Mouse (Mus musculus) thymus, adult 18-20 months (tissue): ENCODE results near the gene Fbxw8.

Experiments
- DNase-seq, 2 experiments: peaks; one replicate each; pipeline ENCODE4 v3.0.0; 2022; ENCODE audit warnings: mixed read lengths in 2 of 2

Gene Fbxw8

GRCm38 (mm10) chr5:118149711-118150110, 5.6 kb downstream of the Fbxw8 start:
- DNase-seq = no peak

GRCm38 (mm10) chr5:118147264-118147663, 8.0 kb downstream of the Fbxw8 start:
- no peak for DNase-seq

GRCm38 (mm10) chr5:118145999-118146679, 9.1 kb downstream of the Fbxw8 start:
- no peak for DNase-seq

- DNase-seq = no peak
These were observed 9.8 kb downstream of the Fbxw8 start for GRCm38 (mm10) chr5:118145458-118145857.

GRCm38 (mm10) chr5:118144770-118145169, 10.5 kb downstream of the Fbxw8 start:
- DNase-seq = no peak

- DNase-seq = no peak
These were observed 10.9 kb downstream of the Fbxw8 start for GRCm38 (mm10) chr5:118144327-118144726.

- no peak for DNase-seq
These were observed 11.8 kb downstream of the Fbxw8 start for GRCm38 (mm10) chr5:118143211-118144026.

- no peak for DNase-seq
These were observed 12.8 kb downstream of the Fbxw8 start for GRCm38 (mm10) chr5:118142471-118142870.

GRCm38 (mm10) chr5:118139630-118140029, 15.6 kb downstream of the Fbxw8 start:
- no peak for DNase-seq

GRCm38 (mm10) chr5:118136391-118136790, 18.9 kb downstream of the Fbxw8 start:
- DNase-seq = no peak

GRCm38 (mm10) chr5:118128651-118129050, 26.6 kb downstream of the Fbxw8 start:
- no peak for DNase-seq

GRCm38 (mm10) chr5:118128208-118128607, 27.1 kb downstream of the Fbxw8 start:
- DNase-seq = no peak

- DNase-seq = no peak
These were observed 28.6 kb downstream of the Fbxw8 start for GRCm38 (mm10) chr5:118126671-118127070.

GRCm38 (mm10) chr5:118123096-118123495, 32.2 kb downstream of the Fbxw8 start:
- DNase-seq = no peak

- no peak for DNase-seq
These were observed 33.3 kb downstream of the Fbxw8 start for GRCm38 (mm10) chr5:118121928-118122327.

GRCm38 (mm10) chr5:118120670-118121069, 34.6 kb downstream of the Fbxw8 start:
- no peak for DNase-seq

GRCm38 (mm10) chr5:118118922-118119321, 36.3 kb downstream of the Fbxw8 start:
- DNase-seq = no peak

- DNase-seq = no peak
These were observed 36.9 kb downstream of the Fbxw8 start for GRCm38 (mm10) chr5:118118351-118118750.

- no peak for DNase-seq
These were observed 41.6 kb downstream of the Fbxw8 start for GRCm38 (mm10) chr5:118113617-118114016.

GRCm38 (mm10) chr5:118113043-118113442, 42.2 kb downstream of the Fbxw8 start:
- no peak for DNase-seq

GRCm38 (mm10) chr5:118108794-118109440, 46.3 kb downstream of the Fbxw8 start:
- DNase-seq = no peak

GRCm38 (mm10) chr5:118108124-118108793, 47.0 kb downstream of the Fbxw8 start:
- DNase-seq = no peak

- DNase-seq = no peak
These were observed 48.6 kb downstream of the Fbxw8 start for GRCm38 (mm10) chr5:118106667-118107066.
